Mouse (Mus musculus): Measurements from ENCODE around the gene Ugt8a. TPM values are rescaled to one million over a fixed set of nuclear protein-coding genes. Genes with fewer than 3 reads are reported as not detected.

Gene Ugt8a
- polyA plus RNA-seq, 1 experiment, result not detected

- 79% methylated on average over 4 of the region's 4 CpGs for WGBS
- Histone ChIP-seq H3K27me3 (ENCODE audit: control insufficient read depth, insufficient read depth, low read length) (no peaks in the 10 kb centered on the region), H3K4me1 (ENCODE audit: control insufficient read depth, insufficient read depth, insufficient read length) (no peaks in the 10 kb centered on the region), H3K27ac (ENCODE audit: insufficient read depth, low read length) (no peak overlapping the region), H3K4me3 (ENCODE audit: extremely low read depth, insufficient read depth, insufficient read length) (no peak overlapping the region), H3K36me3 (ENCODE audit: control insufficient read depth, insufficient read depth, low read length) (no peaks in the 10 kb centered on the region)
- no peak for DNase-seq (ENCODE audit: low read depth in 1 of 2, low spot score in 2 of 2)
- TF ChIP-seq POLR2A (IDR thresholded peaks at IDR 0.05; ENCODE audit: low read depth, low read length) (no peak), CTCF (IDR thresholded peaks at IDR 0.05; ENCODE audit: extremely low read depth, insufficient read depth, insufficient read length, insufficient replicate concordance) (no peak)
Observed at GRCm38 (mm10) chr3:125827256-125827655, 111.2 kb downstream of the Ugt8a start.

- Histone ChIP-seq H3K4me3 (ENCODE audit: extremely low read depth, insufficient read depth, insufficient read length) (no peak overlapping the region), H3K4me1 (ENCODE audit: control insufficient read depth, insufficient read depth, insufficient read length) (no peaks in the 10 kb centered on the region), H3K27ac (ENCODE audit: insufficient read depth, low read length) (no peak overlapping the region), H3K36me3 (ENCODE audit: control insufficient read depth, insufficient read depth, low read length) (no peaks in the 10 kb centered on the region), H3K27me3 (ENCODE audit: control insufficient read depth, insufficient read depth, low read length) (no peaks in the 10 kb centered on the region)
- DNase-seq (ENCODE audit: low read depth in 1 of 2, low spot score in 2 of 2), result no peak
- TF ChIP-seq POLR2A (IDR thresholded peaks at IDR 0.05; ENCODE audit: low read depth, low read length) (no peak), CTCF (IDR thresholded peaks at IDR 0.05; ENCODE audit: extremely low read depth, insufficient read depth, insufficient read length, insufficient replicate concordance) (no peak)
Observed at GRCm38 (mm10) chr3:125819741-125820140, 118.7 kb downstream of the Ugt8a start.
